ENCODE assay signal across 9 mouse cellular contexts in the genomic region with DNA sequence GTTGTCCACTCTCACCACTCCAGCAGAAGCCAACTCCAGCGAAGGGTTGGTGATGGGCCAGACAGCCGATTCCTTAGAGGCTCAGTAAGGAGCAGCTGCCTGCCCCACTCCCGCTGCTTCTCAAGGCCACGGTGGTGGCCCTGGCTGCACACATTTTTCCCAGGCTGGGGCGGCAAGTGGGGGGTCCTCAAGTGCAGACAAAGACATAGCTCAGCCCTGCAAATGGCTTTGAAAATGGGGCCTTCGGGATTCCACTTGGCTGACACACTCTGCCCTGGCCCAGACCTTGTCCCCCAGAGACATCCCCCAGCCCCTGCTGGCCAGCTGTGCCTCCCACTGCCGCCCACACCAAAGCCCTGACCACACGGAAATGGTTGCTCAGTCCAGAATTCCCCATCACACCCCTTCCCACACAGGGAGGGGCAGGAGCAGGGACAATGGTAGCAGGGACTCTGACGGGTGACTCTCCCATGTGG.
DNase-seq lines count a peak whose midpoint lies in the region; ATAC-seq lines count a peak whose summit lies in the region.
"Had no signal": no experiment of that assay in that cellular context is flagged by ENCODE, and none has a peak within 500 bp of the region (broad histone marks: within the 10 kb centered on the region; RNA-seq: fewer than 3 reads in every experiment).

No protein-coding gene starts in this region.

- no peaks in the 10 kb centered on the region for H3K27me3 ChIP-seq in embryonic facial prominence, embryonic 14.5 days (replicated peaks; ENCODE audit: control insufficient read depth, insufficient read depth, low read length)
- no peaks in the 10 kb centered on the region for H3K27me3 ChIP-seq in heart, embryonic 14.5 days (ENCODE audit: control insufficient read depth, insufficient read depth, low read length)
- H3K27me3 ChIP-seq in midbrain, embryonic 11.5 days (ENCODE audit: control insufficient read depth, insufficient read depth, low read length): no peaks in the 10 kb centered on the region
- no peaks in the 10 kb centered on the region for H3K27me3 ChIP-seq in forebrain, embryonic 13.5 days

- no peak overlapping the region for H3K4me3 ChIP-seq in embryonic facial prominence, embryonic 14.5 days (ENCODE audit: low read depth, low read length)
- no peak overlapping the region for H3K4me3 ChIP-seq in heart, embryonic 14.5 days (ENCODE audit: control insufficient read depth in 1 of 2, insufficient read depth in 1 of 2, low read depth in 1 of 2, low read length in 2 of 2)
- H3K4me3 ChIP-seq in midbrain, embryonic 11.5 days (ENCODE audit: low read depth, low read length): no peak overlapping the region
- H3K4me3 ChIP-seq in forebrain, embryonic 13.5 days: no peak overlapping the region

- no peak overlapping the region for H3K9ac ChIP-seq in embryonic facial prominence, embryonic 14.5 days (ENCODE audit: low read depth, low read length)
- H3K9ac ChIP-seq in heart, embryonic 14.5 days (ENCODE audit: low read length): no peak overlapping the region
- H3K9ac ChIP-seq in midbrain, embryonic 11.5 days (ENCODE audit: low read length): no peak overlapping the region
- H3K9ac ChIP-seq in forebrain, embryonic 13.5 days: no peak overlapping the region

- H3K36me3 ChIP-seq in embryonic facial prominence, embryonic 14.5 days (ENCODE audit: control insufficient read depth, insufficient read depth, low read length): no peaks in the 10 kb centered on the region
- no peaks in the 10 kb centered on the region for H3K36me3 ChIP-seq in heart, embryonic 14.5 days (ENCODE audit: control insufficient read depth, insufficient read depth, low read length)
- H3K36me3 ChIP-seq in midbrain, embryonic 11.5 days (ENCODE audit: control insufficient read depth, insufficient read depth, low read length): no peaks in the 10 kb centered on the region
- no peaks in the 10 kb centered on the region for H3K36me3 ChIP-seq in forebrain, embryonic 13.5 days (ENCODE audit: poor library complexity, severe bottlenecking)

- no peak overlapping the region for H3K27ac ChIP-seq in embryonic facial prominence, embryonic 14.5 days (replicated peaks; ENCODE audit: low read depth, low read length)
- no peak overlapping the region for H3K27ac ChIP-seq in heart, embryonic 14.5 days (replicated peaks in 1 of 2; ENCODE audit: control insufficient read depth in 1 of 2, insufficient read depth in 1 of 2, low read depth in 2 of 2, low read length in 2 of 2)
- H3K27ac ChIP-seq in midbrain, embryonic 11.5 days (ENCODE audit: low read depth, low read length): no peak overlapping the region
- no peak overlapping the region for H3K27ac ChIP-seq in forebrain, embryonic 13.5 days

- peaks cover 8% of the 10 kb centered on the region; the same call in 1 of the 2 replicates for H3K4me1 ChIP-seq in embryonic facial prominence, embryonic 14.5 days (ENCODE audit: control insufficient read depth, insufficient read depth, low read length)
- H3K4me1 ChIP-seq in heart, embryonic 14.5 days (ENCODE audit: control insufficient read depth in 2 of 2, insufficient read depth in 2 of 2, low read length in 2 of 2): peaks cover 5 to 7% of the 10 kb centered on the region in 2 experiments; a peak in 2 of 4 replicates
- peaks cover 5% of the 10 kb centered on the region for H3K4me1 ChIP-seq in midbrain, embryonic 11.5 days (ENCODE audit: control insufficient read depth, insufficient read depth, low read length)
- peaks cover 7% of the 10 kb centered on the region for H3K4me1 ChIP-seq in forebrain, embryonic 13.5 days

- peak; percentile 51; the same call in 1 of the 2 replicates for ATAC-seq in embryonic facial prominence, embryonic 14.5 days (ENCODE audit: low read depth)
- ATAC-seq in heart, embryonic 14.5 days (ENCODE audit: insufficient number of reproducible peaks, insufficient read depth, low FRiP score, low read depth): peak; percentile 33; the same call in 1 of the 2 replicates
- peak; percentile 51; the same call in 1 of the 2 replicates for ATAC-seq in midbrain, embryonic 11.5 days (ENCODE audit: low FRiP score)
- no peak for ATAC-seq in forebrain, embryonic 13.5 days

- no peak overlapping the region for H3K4me2 ChIP-seq in embryonic facial prominence, embryonic 14.5 days (ENCODE audit: low read depth, low read length)
- no peak overlapping the region for H3K4me2 ChIP-seq in heart, embryonic 14.5 days (ENCODE audit: low read length)
- no peak overlapping the region for H3K4me2 ChIP-seq in midbrain, embryonic 11.5 days
- H3K4me2 ChIP-seq in forebrain, embryonic 13.5 days: no peak overlapping the region

- peak; percentile 35 for DNase-seq in kidney, postnatal 14 days
- DNase-seq in kidney, postnatal 25 days: no peak
- peak; percentile 23 for DNase-seq in embryonic facial prominence, embryonic 14.5 days (ENCODE audit: low spot score)
- DNase-seq in midbrain, embryonic 11.5 days (ENCODE audit: low spot score, missing footprints): no peak
- DNase-seq in urinary bladder, postnatal 25 days (ENCODE audit: low spot score): no peak
- DNase-seq in urinary bladder, postnatal 36 days (ENCODE audit: low spot score in 2 of 2): no peak
- DNase-seq: right cerebral cortex, adult 18-20 months had no signal

- WGBS in embryonic facial prominence, embryonic 14.5 days: 44% methylated on average over 9 of the region's 9 CpGs
- WGBS in heart, embryonic 14.5 days: 48% methylated on average over 9 of the region's 9 CpGs
- WGBS in midbrain, embryonic 11.5 days: 48% methylated on average over 9 of the region's 9 CpGs
- 48% methylated on average over 9 of the region's 9 CpGs for WGBS in forebrain, embryonic 13.5 days

- no peaks in the 10 kb centered on the region for H3K9me3 ChIP-seq in embryonic facial prominence, embryonic 14.5 days (ENCODE audit: control insufficient read depth, low read length)
- no peaks in the 10 kb centered on the region for H3K9me3 ChIP-seq in heart, embryonic 14.5 days (ENCODE audit: control insufficient read depth, low read length)
- no peaks in the 10 kb centered on the region for H3K9me3 ChIP-seq in midbrain, embryonic 11.5 days (ENCODE audit: control insufficient read depth, low read length)
- no peaks in the 10 kb centered on the region for H3K9me3 ChIP-seq in forebrain, embryonic 13.5 days (replicated peaks)

Comparison
In these comparisons a context has a peak if more than half of its experiments do, and no peak if none do; other contexts are left out.
1. DNase-seq: peak in kidney, postnatal 14 days (single experiment) and embryonic facial prominence, embryonic 14.5 days (single experiment); none in kidney, postnatal 25 days (0 of 2), midbrain, embryonic 11.5 days (single experiment), urinary bladder, postnatal 25 days (single experiment) and urinary bladder, postnatal 36 days (0 of 2).